Mouse (Mus musculus) right cerebral cortex, postnatal 4 days (tissue): ENCODE measurements at regions not wholly inside any gene's neighbourhood (a gene's known extent, or its start where the extent isn't known, plus 50 kb on each side); places are given as distances from the start of the nearest gene placed in this dataset.

Experiments
- DNase-seq: peaks from one replicate; pipeline ENCODE4 v3.0.0-alpha.2; 2022

DNA sequence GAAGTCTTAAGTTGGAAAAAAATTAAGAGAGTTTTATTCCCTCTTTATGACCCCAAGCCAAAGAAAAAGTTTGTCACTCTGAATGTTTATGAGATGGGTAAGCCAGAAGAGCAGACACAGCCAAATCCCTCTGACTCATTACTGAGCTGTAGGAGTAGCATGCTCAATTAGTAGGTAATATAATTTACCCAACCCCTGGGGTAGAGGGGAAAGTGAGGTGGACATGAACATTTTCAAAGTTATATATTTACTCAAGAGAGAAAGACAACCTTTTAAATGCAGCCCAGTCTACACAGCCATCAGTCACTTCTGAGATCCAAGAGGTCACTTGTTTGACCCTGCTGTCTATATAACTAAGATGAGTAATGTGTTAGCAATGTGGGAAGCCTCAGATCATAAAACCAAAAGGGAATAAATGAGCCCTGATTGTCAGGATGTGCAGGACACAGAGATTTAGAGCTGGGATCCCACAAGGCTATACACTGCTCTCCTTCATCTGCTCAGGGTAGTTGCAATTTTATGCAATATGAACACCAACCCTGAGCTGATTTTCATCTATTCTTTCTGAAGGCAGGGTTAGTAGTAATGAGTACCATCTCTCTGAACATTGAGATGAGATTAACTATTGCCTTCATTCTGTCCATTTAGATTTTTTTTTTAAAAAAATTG lies 114.7 kb upstream of the Ndp start:
- no peak for DNase-seq

DNA sequence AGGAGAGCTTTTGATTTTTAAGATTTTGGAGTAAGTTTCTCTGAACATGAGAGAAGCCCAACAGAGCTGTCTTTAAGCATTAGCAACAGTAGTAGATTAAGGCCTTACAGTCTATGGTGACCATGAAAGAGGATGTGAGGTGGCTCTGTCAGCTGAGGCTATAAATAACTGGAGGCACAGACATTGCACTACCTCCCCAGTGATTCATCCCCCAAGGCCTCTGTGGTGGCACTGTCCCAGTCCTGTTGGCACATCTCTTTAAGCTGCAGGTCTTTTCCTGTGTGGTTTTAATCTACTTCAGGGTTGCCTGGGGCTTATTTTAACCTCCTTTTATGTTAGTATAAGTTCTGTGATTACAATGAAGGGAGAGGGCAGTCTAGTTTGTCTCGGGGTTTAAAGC lies 106.2 kb upstream of the Ndp start:
- DNase-seq = no peak

DNA sequence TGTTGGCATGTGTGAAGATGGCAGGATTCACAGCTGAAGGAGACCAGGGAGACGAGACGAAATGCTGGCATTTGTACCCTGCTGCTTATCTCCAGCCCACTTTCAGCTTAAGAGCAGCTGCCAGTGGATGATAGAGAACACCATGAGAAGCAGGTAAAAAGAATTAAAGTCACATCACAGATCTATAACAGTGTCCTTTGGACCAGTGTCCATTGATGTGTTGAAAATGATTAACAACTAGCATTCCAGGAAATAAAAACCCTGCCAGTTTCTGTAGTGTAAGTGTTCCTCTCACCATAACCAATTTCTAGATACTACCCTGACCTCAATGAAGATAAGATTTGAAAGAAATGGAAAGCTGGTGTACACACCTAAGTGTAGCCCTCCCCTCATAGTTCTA lies 97.6 kb upstream of the Ndp start:
- DNase-seq = no peak

DNA sequence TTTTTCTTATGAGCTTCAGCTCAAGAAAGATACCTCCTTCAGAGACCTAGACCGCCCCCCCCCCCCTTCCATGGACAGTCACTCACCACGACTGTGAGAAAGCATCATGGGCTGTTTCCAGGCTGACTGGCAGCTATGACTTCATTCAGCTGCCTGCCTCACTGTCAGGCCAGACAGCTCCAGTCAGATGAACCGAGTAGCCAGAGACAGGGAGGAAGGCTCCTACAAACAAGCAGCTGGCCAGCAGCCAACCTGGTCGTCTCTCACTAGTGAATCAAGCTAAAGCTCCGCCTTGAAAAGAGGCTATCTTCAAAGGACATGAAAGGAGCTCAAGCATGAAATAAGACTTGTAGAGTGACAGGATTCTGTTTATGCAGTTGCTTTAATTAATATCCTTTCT lies 87.0 kb upstream of the Ndp start:
- DNase-seq = peak; percentile 21
